Mouse (Mus musculus): Measurements from ENCODE around the gene Recql.

DNA sequence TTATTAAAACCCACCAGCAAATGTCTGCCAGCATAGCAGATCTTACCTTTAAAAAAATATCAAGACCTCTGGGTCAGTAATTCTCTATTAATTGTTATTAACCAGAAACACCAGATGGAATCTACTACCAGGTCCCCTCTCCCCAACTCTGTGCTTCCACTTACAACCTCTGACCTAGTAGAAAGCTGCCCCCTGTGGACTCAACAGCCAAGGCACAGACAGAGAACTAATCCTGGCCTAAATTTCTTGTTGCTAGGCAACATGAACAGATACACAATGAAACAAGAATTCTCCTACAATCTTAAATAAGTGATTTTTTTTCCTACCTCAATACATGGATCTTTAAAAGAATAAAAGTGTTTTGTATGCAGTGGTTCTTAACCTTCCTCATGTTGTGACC is 42.2 kb upstream of the Recql start:
- no peak for TF ChIP-seq EP300 (IDR thresholded peaks at IDR 0.05; ENCODE audit: low read depth in 1 of 2, low read length in 2 of 2)
- no peak for TF ChIP-seq MEF2A (IDR thresholded peaks at IDR 0.05; ENCODE audit: extremely low read depth, insufficient replicate concordance, low read depth, low read length, poor library complexity, severe bottlenecking)
- TF ChIP-seq POLR2A (IDR thresholded peaks at IDR 0.05; ENCODE audit: control insufficient read depth in 1 of 2, insufficient read depth in 1 of 2, low read depth in 1 of 2, low read length in 2 of 2, poor library complexity in 1 of 2), result no peak
- TF ChIP-seq CTCF (IDR thresholded peaks at IDR 0.05 in 2 of 3, conservative IDR thresholded peaks at IDR 0.05 in 1 of 3; ENCODE audit: control insufficient read depth in 1 of 3, insufficient read depth in 1 of 3, low read depth in 2 of 3, low read length in 3 of 3, poor library complexity in 1 of 3, severe bottlenecking in 1 of 3), result no peak
- no peak for TF ChIP-seq MYB (IDR thresholded peaks at IDR 0.05; ENCODE audit: low read depth, low read length)

Measured in MEL (cell line).